Mouse (Mus musculus) olfactory bulb, adult 2 months (tissue): ENCODE measurements around the gene Hsd17b12.

Experiments
- CTCF ChIP-seq: fragments of 200-500 bp; IDR thresholded peaks from 2 replicates; pipeline ENCODE4 v1.5.1; 2012; ENCODE audit warnings: low read depth, mild to moderate bottlenecking, low read length, moderate library complexity; ENCODE audit not compliant: insufficient read depth
- POLR2A ChIP-seq: fragments of 200-500 bp; IDR thresholded peaks from 2 replicates; pipeline ENCODE4 v1.6.1; 2012; ENCODE audit warnings: mild to moderate bottlenecking, low read depth, low read length, moderate library complexity; ENCODE audit not compliant: insufficient read depth

GRCm38 (mm10) chr2:94145146-94145542 is 12.6 kb downstream of the Hsd17b12 start:
- TF ChIP-seq POLR2A: no peak
- no peak for TF ChIP-seq CTCF
